Mouse (Mus musculus) spleen, adult 12 weeks (tissue): Measurements from ENCODE around the gene Cntn5.

Source experiments
- DNase-seq: peaks from one replicate; pipeline ENCODE4 v3.0.0; 2022; ENCODE audit warnings: low spot score

The Cntn5 gene

GRCm38 (mm10) chr9:9676078-9676477 lies 1228.5 kb downstream of the Cntn5 start:
- DNase-seq = no peak

DNA sequence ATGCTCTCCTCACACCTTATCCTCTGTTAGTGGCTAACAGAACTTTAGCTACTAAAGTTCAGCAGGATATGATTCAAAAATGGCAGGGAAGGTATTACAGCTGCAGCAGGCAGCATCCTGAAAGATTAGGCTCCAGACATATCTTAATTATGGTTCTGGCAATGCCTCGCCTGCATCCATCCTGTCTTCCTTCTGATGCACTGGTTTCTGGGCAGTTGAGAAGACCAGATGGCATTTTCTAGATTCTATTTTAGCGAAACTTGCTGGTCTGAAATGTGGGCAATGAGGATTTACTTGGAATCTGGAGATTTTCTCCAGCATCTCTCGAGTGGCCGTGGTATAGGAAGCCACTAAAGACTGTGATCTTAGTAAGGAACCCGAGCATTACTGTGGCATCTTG lies 1230.0 kb downstream of the Cntn5 start:
- DNase-seq = no peak

DNA sequence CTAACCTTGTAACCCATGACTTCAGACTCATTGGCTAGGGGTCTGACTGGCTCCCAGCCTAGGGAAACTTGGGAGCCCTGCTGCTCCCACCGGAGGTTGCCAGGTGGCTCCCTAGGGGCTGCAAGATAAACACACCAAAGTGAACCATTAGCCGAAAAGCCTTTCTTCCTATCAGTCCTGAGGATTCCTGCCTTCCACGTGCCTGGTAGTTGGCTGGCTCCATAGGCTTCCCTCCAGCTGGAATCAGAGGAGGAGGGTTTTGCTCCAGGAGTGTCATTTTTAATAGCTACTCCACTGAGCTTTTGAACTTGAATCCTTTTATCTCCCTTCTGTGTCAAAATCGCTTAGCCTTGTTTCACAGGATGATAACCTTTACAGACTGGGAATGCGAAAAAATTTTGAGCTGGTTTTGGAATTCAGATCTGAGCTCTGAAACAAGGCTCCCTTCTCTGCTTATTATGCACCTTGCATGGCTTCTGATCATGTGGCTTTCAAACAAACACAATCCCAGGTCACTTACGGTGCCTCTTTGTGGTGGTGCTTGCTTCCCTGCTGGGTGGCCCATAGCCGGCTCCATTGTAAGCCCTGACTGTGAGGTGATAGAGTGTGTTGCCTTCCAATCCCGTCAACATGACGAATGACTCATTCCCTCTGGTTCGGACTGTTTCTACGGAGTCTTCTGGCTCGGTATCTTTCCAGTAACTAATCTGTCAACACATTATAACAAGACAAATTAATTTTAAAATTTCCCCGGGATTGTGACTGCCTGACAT lies 1231.1 kb downstream of the Cntn5 start:
- DNase-seq = no peak

GRCm38 (mm10) chr9:9653463-9653862 lies 1251.1 kb downstream of the Cntn5 start:
- DNase-seq = no peak

- no peak for DNase-seq
Observed at GRCm38 (mm10) chr9:9647361-9647760, 1257.2 kb downstream of the Cntn5 start.

DNA sequence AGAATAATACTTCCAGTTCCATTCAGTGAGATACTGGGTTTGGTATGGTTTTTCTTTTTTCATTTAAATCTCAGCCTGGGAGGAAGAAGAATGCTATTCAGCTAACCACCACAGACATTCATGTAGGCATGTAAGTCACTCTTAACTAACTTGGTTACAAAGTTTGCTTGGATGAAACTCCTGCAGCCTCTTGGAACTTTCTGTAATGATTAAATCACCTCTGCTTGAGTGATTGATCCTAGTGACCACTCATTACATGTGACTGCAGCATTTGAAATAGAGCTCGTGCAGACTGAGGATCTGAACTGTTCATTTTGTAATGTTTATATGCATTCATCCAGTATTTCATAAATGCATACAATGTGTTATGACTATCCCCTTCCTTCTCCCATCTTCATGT lies 1258.3 kb downstream of the Cntn5 start:
- no peak for DNase-seq
